In the genomic region with DNA sequence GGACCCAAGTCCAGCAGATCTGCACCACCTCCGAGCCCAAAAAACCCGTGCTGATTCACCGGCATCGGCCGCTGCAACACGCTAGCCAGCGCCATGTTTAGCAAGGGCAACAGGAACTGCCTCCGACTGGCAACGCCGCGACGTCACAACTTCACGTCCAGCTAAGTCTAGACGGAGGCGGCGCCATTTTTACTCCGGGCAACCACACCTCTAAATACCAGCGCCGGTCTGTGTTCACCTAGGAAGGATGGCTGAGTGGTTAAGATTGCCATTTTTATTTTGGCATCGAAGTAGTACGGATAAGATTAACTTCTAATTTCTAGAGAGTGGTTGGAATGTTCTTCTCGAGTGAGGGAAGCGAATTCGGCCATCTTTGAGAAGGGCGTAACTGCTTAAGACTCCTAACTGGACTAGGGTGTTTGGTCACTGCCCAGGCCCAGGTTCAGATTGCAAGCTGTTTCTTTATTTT, we compare ENCODE assay signal across 8 mouse cellular contexts. TPM values are rescaled to one million over a fixed set of nuclear protein-coding genes. Genes with fewer than 3 reads are reported as not detected.
DNase-seq lines count a peak whose midpoint lies in the region; ATAC-seq and TF ChIP-seq lines count a peak whose summit lies in the region.

A gene (minus strand): TSS at position 126 of the 469 bp plus-strand sequence.

- H3K9ac ChIP-seq in lung, postnatal 0 days (replicated peaks; ENCODE audit: low read depth), result peak within 1 kb of the TSS; percentile 70

- WGBS in lung, postnatal 0 days, result under 1% methylated on average over 23 of the region's 25 CpGs

- ATAC-seq in hematopoietic stem cell, adult 5-6 weeks (replicated peaks in 1 of 2; ENCODE audit: insufficient read depth in 1 of 2, low FRiP score in 2 of 2, low TSS enrichment in 1 of 2, low read depth in 1 of 2, poor library complexity in 2 of 2, severe bottlenecking in 2 of 2), result peak; percentile 93 to 98
- peak; percentile 95 for ATAC-seq in lung, postnatal 0 days

- H3K9me3 ChIP-seq in lung, postnatal 0 days (ENCODE audit: low read length), result no peaks in the 10 kb centered on the region

- peak within 1 kb of the TSS; percentile 74 for H3K4me3 ChIP-seq in lung, postnatal 0 days (ENCODE audit: low read depth, low read length)

- H3K27me3 ChIP-seq in lung, postnatal 0 days (replicated peaks; ENCODE audit: insufficient read depth, low read length), result no peaks in the 10 kb centered on the region

- peak; percentile 60; the same call in 1 of the 2 replicates for TF ChIP-seq EP300 in lung, postnatal 0 days (IDR thresholded peaks at IDR 0.05)

- H3K27ac ChIP-seq in lung, postnatal 0 days (ENCODE audit: low read length), result peak within 1 kb of the TSS; percentile 60

- peak within 1 kb of the TSS; percentile 79 for H3K4me2 ChIP-seq in lung, postnatal 0 days (replicated peaks; ENCODE audit: low read depth, low read length)

- TF ChIP-seq CTCF in lung, postnatal 0 days (IDR thresholded peaks at IDR 0.05), result no peak

- no peaks in the 10 kb centered on the region for H3K36me3 ChIP-seq in lung, postnatal 0 days (ENCODE audit: insufficient read depth, low read length)

- DNase-seq in MEL-GATA-1-ER (ENCODE audit: extremely low read depth, low read depth), result peak; percentile 77
- DNase-seq in cerebellum, adult 8-10 months, result peak; percentile 92
- DNase-seq in forelimb bud, embryonic 11.5 days (ENCODE audit: low read depth, low spot score), result peak; percentile 91
- peak; percentile 90 for DNase-seq in layer of hippocampus, adult 9-10 months (ENCODE audit: low spot score)
- DNase-seq in lung, postnatal 0 days (ENCODE audit: low spot score), result peak; percentile 96
- peak; percentile 77 for DNase-seq in ovary, postnatal 14 days (ENCODE audit: low spot score)
- DNase-seq in thymus, postnatal 14 days, result peak; percentile 89

- H3K4me1 ChIP-seq in lung, postnatal 0 days (ENCODE audit: insufficient read depth, low read depth, low read length), result 0 out of 2 replicates have a peak, but pooled peaks cover 3% of the 10 kb centered on the region

RNA-seq across cellular contexts. Expression of the gene that starts here (rescaled TPM):
- total RNA-seq in hematopoietic stem cell, adult 5-6 weeks (2017), result 27.2 and 41.8 TPM in 2 replicates
- 231 and 251 TPM in 2 replicates for polyA plus RNA-seq in lung, postnatal 0 days (2015; fragmentation: Nextera tagmentation; extraction: Ambion mirVana)

Comparison
In these comparisons a context has a peak if more than half of its experiments do, and no peak if none do; other contexts are left out.
1. Peak in every context shown above with its lines: DNase-seq, ATAC-seq, H3K4me3 ChIP-seq and H3K27ac ChIP-seq.